Mouse (Mus musculus): ENCODE results near the gene Mtus2. TPM values are rescaled to one million over a fixed set of nuclear protein-coding genes. Genes with fewer than 3 reads are reported as not detected.
"Not testable (repeated sequence)": the region's sequence is repeated elsewhere in the genome, so short reads cannot be mapped to it uniquely, and the experiment has no call there.

Mtus2 gene
- polyA plus RNA-seq, 1 experiment, result 8.7 TPM

- TF ChIP-seq POLR2A (IDR thresholded peaks at IDR 0.05; ENCODE audit: control insufficient read depth, extremely low read depth, insufficient read depth, low read length, poor library complexity) (no peak), CTCF (IDR thresholded peaks at IDR 0.05; ENCODE audit: borderline replicate concordance, control insufficient read depth, extremely low read depth, insufficient read depth, low read length, poor library complexity) (no peak)
- Histone ChIP-seq H3K36me3 (ENCODE audit: control insufficient read depth, insufficient read depth, low read length) (no peaks in the 10 kb centered on the region), H3K4me1 (replicated peaks; ENCODE audit: control insufficient read depth, insufficient read depth, low read length) (no peaks in the 10 kb centered on the region), H3K4me3 (ENCODE audit: control insufficient read depth, insufficient read depth, low read length) (no peak overlapping the region), H3K27me3 (ENCODE audit: control insufficient read depth, insufficient read depth, low read length) (no peaks in the 10 kb centered on the region), H3K27ac (ENCODE audit: control insufficient read depth, insufficient read depth, low read length) (no peak overlapping the region)
- WGBS, result 29% methylated on average over 5 of the region's 5 CpGs
- DNase-seq, result no peak
Observed at GRCm38 (mm10) chr5:147939226-147939625, 17.9 kb upstream of the Mtus2 start.

- H3K4me3 ChIP-seq (ENCODE audit: control insufficient read depth, insufficient read depth, low read length), result no peak overlapping the region
- H3K4me1 ChIP-seq (replicated peaks; ENCODE audit: control insufficient read depth, insufficient read depth, low read length), result no peaks in the 10 kb centered on the region
- DNase-seq, result no peak
- no peaks in the 10 kb centered on the region for H3K36me3 ChIP-seq (ENCODE audit: control insufficient read depth, insufficient read depth, low read length)
- TF ChIP-seq CTCF (IDR thresholded peaks at IDR 0.05; ENCODE audit: borderline replicate concordance, control insufficient read depth, extremely low read depth, insufficient read depth, low read length, poor library complexity), result no peak
- TF ChIP-seq POLR2A (IDR thresholded peaks at IDR 0.05; ENCODE audit: control insufficient read depth, extremely low read depth, insufficient read depth, low read length, poor library complexity), result no peak
- no peaks in the 10 kb centered on the region for H3K27me3 ChIP-seq (ENCODE audit: control insufficient read depth, insufficient read depth, low read length)
- H3K27ac ChIP-seq (ENCODE audit: control insufficient read depth, insufficient read depth, low read length), result no peak overlapping the region
- WGBS, result 25% methylated on average over 5 of the region's 5 CpGs
Observed at GRCm38 (mm10) chr5:147945000-147945666, 12.0 kb upstream of the Mtus2 start.

- Histone ChIP-seq H3K4me3 (ENCODE audit: control insufficient read depth, insufficient read depth, low read length) (no peak overlapping the region), H3K27me3 (ENCODE audit: control insufficient read depth, insufficient read depth, low read length) (no peaks in the 10 kb centered on the region), H3K27ac (ENCODE audit: control insufficient read depth, insufficient read depth, low read length) (no peak overlapping the region), H3K4me1 (replicated peaks; ENCODE audit: control insufficient read depth, insufficient read depth, low read length) (no peaks in the 10 kb centered on the region), H3K36me3 (ENCODE audit: control insufficient read depth, insufficient read depth, low read length) (no peaks in the 10 kb centered on the region)
- no peak for TF ChIP-seq CTCF (IDR thresholded peaks at IDR 0.05; ENCODE audit: borderline replicate concordance, control insufficient read depth, extremely low read depth, insufficient read depth, low read length, poor library complexity)
- TF ChIP-seq POLR2A (IDR thresholded peaks at IDR 0.05; ENCODE audit: control insufficient read depth, extremely low read depth, insufficient read depth, low read length, poor library complexity), result no peak
- no peak for DNase-seq
- 89% methylated on average over 14 of the region's 14 CpGs for WGBS
Observed at GRCm38 (mm10) chr5:147949881-147950280, 7.2 kb upstream of the Mtus2 start.

GRCm38 (mm10) chr5:147951751-147952150 lies 5.4 kb upstream of the Mtus2 start:
- TF ChIP-seq CTCF (IDR thresholded peaks at IDR 0.05; ENCODE audit: borderline replicate concordance, control insufficient read depth, extremely low read depth, insufficient read depth, low read length, poor library complexity) (no peak), POLR2A (IDR thresholded peaks at IDR 0.05; ENCODE audit: control insufficient read depth, extremely low read depth, insufficient read depth, low read length, poor library complexity) (no peak)

GRCm38 (mm10) chr5:147953181-147953580 lies 3.9 kb upstream of the Mtus2 start:
- not testable (repeated sequence) for H3K36me3 ChIP-seq (ENCODE audit: control insufficient read depth, insufficient read depth, low read length); H3K27me3 ChIP-seq (ENCODE audit: control insufficient read depth, insufficient read depth, low read length); DNase-seq; H3K4me1 ChIP-seq (replicated peaks; ENCODE audit: control insufficient read depth, insufficient read depth, low read length); H3K27ac ChIP-seq (ENCODE audit: control insufficient read depth, insufficient read depth, low read length); H3K4me3 ChIP-seq (ENCODE audit: control insufficient read depth, insufficient read depth, low read length)
- WGBS, result 91% methylated on average over 5 of the region's 5 CpGs

More at GRCm38 (mm10) chr5:147951751-147952150, 5.4 kb upstream of the Mtus2 start:
- Histone ChIP-seq H3K4me1 (replicated peaks; ENCODE audit: control insufficient read depth, insufficient read depth, low read length) (no peaks in the 10 kb centered on the region), H3K36me3 (ENCODE audit: control insufficient read depth, insufficient read depth, low read length) (no peaks in the 10 kb centered on the region), H3K4me3 (ENCODE audit: control insufficient read depth, insufficient read depth, low read length) (no peak overlapping the region), H3K27ac (ENCODE audit: control insufficient read depth, insufficient read depth, low read length) (no peak overlapping the region), H3K27me3 (ENCODE audit: control insufficient read depth, insufficient read depth, low read length) (no peaks in the 10 kb centered on the region)
- no peak for DNase-seq
- 72% methylated on average over 2 of the region's 2 CpGs for WGBS

- peaks cover 5% of the 10 kb centered on the region; the same call in 1 of the 2 replicates for H3K27me3 ChIP-seq (ENCODE audit: control insufficient read depth, insufficient read depth, low read length)
- WGBS, result 52% methylated on average over 5 of the region's 5 CpGs
Observed at GRCm38 (mm10) chr5:147955671-147956070, 1.4 kb upstream of the Mtus2 start.

GRCm38 (mm10) chr5:147956421-147956820 lies 699 bp upstream of the Mtus2 start:
- Histone ChIP-seq H3K36me3 (ENCODE audit: control insufficient read depth, insufficient read depth, low read length) (no peaks in the 10 kb centered on the region), H3K27me3 (ENCODE audit: control insufficient read depth, insufficient read depth, low read length) (peaks cover 5% of the 10 kb centered on the region; the same call in 1 of the 2 replicates), H3K27ac (ENCODE audit: control insufficient read depth, insufficient read depth, low read length) (no peak overlapping the region), H3K4me3 (ENCODE audit: control insufficient read depth, insufficient read depth, low read length) (no peak overlapping the region), H3K4me1 (replicated peaks; ENCODE audit: control insufficient read depth, insufficient read depth, low read length) (no peaks in the 10 kb centered on the region)
- TF ChIP-seq CTCF (IDR thresholded peaks at IDR 0.05; ENCODE audit: borderline replicate concordance, control insufficient read depth, extremely low read depth, insufficient read depth, low read length, poor library complexity) (no peak), POLR2A (IDR thresholded peaks at IDR 0.05; ENCODE audit: control insufficient read depth, extremely low read depth, insufficient read depth, low read length, poor library complexity) (no peak)
- no peak for DNase-seq
- 10% methylated on average over 11 of the region's 11 CpGs for WGBS

More at GRCm38 (mm10) chr5:147955671-147956070, 1.4 kb upstream of the Mtus2 start:
- no peak for DNase-seq
- H3K36me3 ChIP-seq (ENCODE audit: control insufficient read depth, insufficient read depth, low read length), result no peaks in the 10 kb centered on the region
- TF ChIP-seq CTCF (IDR thresholded peaks at IDR 0.05; ENCODE audit: borderline replicate concordance, control insufficient read depth, extremely low read depth, insufficient read depth, low read length, poor library complexity) (no peak), POLR2A (IDR thresholded peaks at IDR 0.05; ENCODE audit: control insufficient read depth, extremely low read depth, insufficient read depth, low read length, poor library complexity) (no peak)
- H3K4me3 ChIP-seq (ENCODE audit: control insufficient read depth, insufficient read depth, low read length), result no peak overlapping the region
- H3K27ac ChIP-seq (ENCODE audit: control insufficient read depth, insufficient read depth, low read length), result no peak overlapping the region
- no peaks in the 10 kb centered on the region for H3K4me1 ChIP-seq (replicated peaks; ENCODE audit: control insufficient read depth, insufficient read depth, low read length)
